Mouse (Mus musculus): ENCODE data around the gene Tns2.

GRCm38 (mm10) chr15:102103371-102103946 lies 3.2 kb downstream of the Tns2 start:
- TF ChIP-seq RCOR1 (IDR thresholded peaks at IDR 0.05; ENCODE audit: low read depth, low read length), result no peak
- no peak for TF ChIP-seq CTCF (IDR thresholded peaks at IDR 0.05 in 2 of 3, conservative IDR thresholded peaks at IDR 0.05 in 1 of 3; ENCODE audit: control insufficient read depth in 1 of 3, insufficient read depth in 1 of 3, low read depth in 2 of 3, low read length in 3 of 3, poor library complexity in 1 of 3, severe bottlenecking in 1 of 3)
- TF ChIP-seq RAD21 (IDR thresholded peaks at IDR 0.05; ENCODE audit: low read depth, low read length), result no peak
- TF ChIP-seq EP300 (IDR thresholded peaks at IDR 0.05; ENCODE audit: low read depth in 1 of 2, low read length in 2 of 2), result no peak
- no peak for TF ChIP-seq TAL1 (IDR thresholded peaks at IDR 0.05; ENCODE audit: low read length)
- TF ChIP-seq MXI1 (IDR thresholded peaks at IDR 0.05; ENCODE audit: low read depth, low read length), result no peak
- TF ChIP-seq CHD1 (IDR thresholded peaks at IDR 0.05; ENCODE audit: low read depth, low read length), result no peak
- TF ChIP-seq POLR2A (IDR thresholded peaks at IDR 0.05; ENCODE audit: control insufficient read depth in 1 of 2, insufficient read depth in 1 of 2, low read depth in 1 of 2, low read length in 2 of 2, poor library complexity in 1 of 2), result no peak
- no peak for TF ChIP-seq E2F4 (IDR thresholded peaks at IDR 0.05; ENCODE audit: borderline replicate concordance, low read depth, low read length)
- no peak for TF ChIP-seq ZC3H11A (IDR thresholded peaks at IDR 0.05; ENCODE audit: low read depth, low read length)
- TF ChIP-seq USF2 (IDR thresholded peaks at IDR 0.05; ENCODE audit: borderline replicate concordance in 1 of 2, insufficient read depth in 1 of 2, low read depth in 1 of 2, low read length in 2 of 2), result no peak
- TF ChIP-seq ZMIZ1 (IDR thresholded peaks at IDR 0.05; ENCODE audit: low read depth, low read length), result no peak
- TF ChIP-seq HCFC1 (IDR thresholded peaks at IDR 0.05; ENCODE audit: low read depth, low read length), result no peak

Measured in MEL (cell line).